Mouse (Mus musculus) hindbrain, embryonic 16.5 days (tissue): Measurements from ENCODE around the gene Rapgef2. TPM values are rescaled to one million over a fixed set of nuclear protein-coding genes. Genes with fewer than 3 reads are reported as not detected.

ENCODE experiments used
- ATAC-seq: fragments of 200-750 bp; cut with Nextera tagmentation; 2 replicates; pipeline ENCODE4 v1.8.0; 2017; ENCODE audit warnings: moderate TSS enrichment, moderate library complexity
- H3K27ac ChIP-seq: fragments of 300-500 bp; sonication (generic); 2 replicates; pipeline ENCODE4 v1.5.1; 2014; ENCODE audit warnings: low read depth, mild to moderate bottlenecking, control low read depth, low read length, moderate library complexity
- H3K27me3 ChIP-seq: fragments of 300-500 bp; sonication (generic); replicated peaks from 2 replicates; pipeline ENCODE4 v1.6.1; 2014; ENCODE audit warnings: low read length; ENCODE audit not compliant: control insufficient read depth, insufficient read depth
- H3K36me3 ChIP-seq: fragments of 300-500 bp; sonication (generic); 2 replicates; pipeline ENCODE4 v1.6.1; 2014; ENCODE audit warnings: mild to moderate bottlenecking, low read length, moderate library complexity, mixed read lengths; ENCODE audit not compliant: control insufficient read depth, insufficient read depth
- H3K4me1 ChIP-seq: fragments of 300-500 bp; sonication (generic); 2 replicates; pipeline ENCODE4 v1.6.1; 2014; ENCODE audit warnings: low read depth, low read length; ENCODE audit not compliant: control insufficient read depth, insufficient read depth
- H3K4me2 ChIP-seq: fragments of 300-500 bp; sonication (generic); 2 replicates; pipeline ENCODE4 v1.6.1; 2014; ENCODE audit warnings: mild to moderate bottlenecking, low read length, control low read depth, moderate library complexity
- H3K4me3 ChIP-seq: fragments of 300-500 bp; sonication (generic); 2 replicates; pipeline ENCODE4 v1.5.1; 2014; ENCODE audit warnings: mild to moderate bottlenecking, low read length, control low read depth, moderate library complexity
- H3K9ac ChIP-seq: fragments of 300-500 bp; sonication (generic); 2 replicates; pipeline ENCODE4 v1.6.1; 2014; ENCODE audit warnings: low read depth, mild to moderate bottlenecking, control low read depth, low read length, moderate library complexity
- H3K9me3 ChIP-seq: fragments of 300-500 bp; sonication (generic); 2 replicates; pipeline ENCODE4 v1.6.1; 2014; ENCODE audit warnings: mild to moderate bottlenecking, low read length, moderate library complexity; ENCODE audit not compliant: control insufficient read depth
- WGBS: fragments of 180-500 bp; shearing (Covaris S2); extraction: QIAGEN DNeasy Blood & Tissue Kit; methylation state at CpG from one replicate; pipeline ENCODE4 v1.1.7; 2014; 5-methylcytosine and 5-hydroxymethylcytosine counted together
- polyA plus RNA-seq: library from polyadenylated mRNA; unstranded; fragments of >200 nt; fragmentation: Nextera tagmentation; extraction: Ambion mirVana; gene quantifications from 2 replicates; pipeline ENCODE4 v1.2.1, GENCODE M21; 2015

Rapgef2 gene
- polyA plus RNA-seq, 1 experiment from 2014 or later: 11.0 TPM

GRCm38 (mm10) chr3:79030855-79031254 lies 255.5 kb downstream of the Rapgef2 start:
- no peaks in the 10 kb centered on the region for H3K36me3 ChIP-seq
- no peak overlapping the region for H3K9ac ChIP-seq
- no peaks in the 10 kb centered on the region for H3K9me3 ChIP-seq
- H3K27ac ChIP-seq: no peak overlapping the region
- 90% methylated on average over 4 of the region's 4 CpGs for WGBS
- H3K4me3 ChIP-seq: no peak overlapping the region
- no peak overlapping the region for H3K4me2 ChIP-seq
- no peak for ATAC-seq
- no peaks in the 10 kb centered on the region for H3K27me3 ChIP-seq
- H3K4me1 ChIP-seq: no peaks in the 10 kb centered on the region

GRCm38 (mm10) chr3:79028153-79028878 lies 258.0 kb downstream of the Rapgef2 start:
- no peak overlapping the region for H3K9ac ChIP-seq
- no peak for ATAC-seq
- H3K36me3 ChIP-seq: no peaks in the 10 kb centered on the region
- H3K27ac ChIP-seq: no peak overlapping the region
- no peak overlapping the region for H3K4me3 ChIP-seq
- WGBS: 85% methylated on average over 14 of the region's 14 CpGs
- H3K27me3 ChIP-seq: no peaks in the 10 kb centered on the region
- no peak overlapping the region for H3K4me2 ChIP-seq
- H3K9me3 ChIP-seq: no peaks in the 10 kb centered on the region
- H3K4me1 ChIP-seq: peaks cover 3% of the 10 kb centered on the region; the same call in 1 of the 2 replicates

- no peaks in the 10 kb centered on the region for H3K36me3 ChIP-seq
- H3K4me3 ChIP-seq: no peak overlapping the region
- no peak overlapping the region for H3K27ac ChIP-seq
- H3K27me3 ChIP-seq: no peaks in the 10 kb centered on the region
- peaks cover 3% of the 10 kb centered on the region; the same call in 1 of the 2 replicates for H3K4me1 ChIP-seq
- no peak overlapping the region for H3K4me2 ChIP-seq
- H3K9ac ChIP-seq: no peak overlapping the region
- 87% methylated on average over 3 of the region's 3 CpGs for WGBS
- H3K9me3 ChIP-seq: no peaks in the 10 kb centered on the region
- no peak for ATAC-seq
Measured at GRCm38 (mm10) chr3:79025983-79026382, 260.3 kb downstream of the Rapgef2 start.

- 0 out of 2 replicates have a peak overlapping the region, but pooled peaks have one; percentile 31 for H3K27ac ChIP-seq
- 67% methylated on average over 6 of the region's 6 CpGs for WGBS
- peak; percentile 60 for ATAC-seq
Measured at GRCm38 (mm10) chr3:79023735-79024328, 262.5 kb downstream of the Rapgef2 start.

GRCm38 (mm10) chr3:79022690-79023089 lies 263.6 kb downstream of the Rapgef2 start:
- Histone ChIP-seq H3K36me3 (no peaks in the 10 kb centered on the region), H3K27ac (no peak overlapping the region), H3K4me3 (no peak overlapping the region), H3K27me3 (no peaks in the 10 kb centered on the region), H3K9ac (no peak overlapping the region), H3K4me2 (no peak overlapping the region), H3K4me1 (peaks cover 3% of the 10 kb centered on the region; the same call in 1 of the 2 replicates), H3K9me3 (no peaks in the 10 kb centered on the region)
- WGBS: 86% methylated on average over 4 of the region's 4 CpGs
- ATAC-seq: no peak

More at GRCm38 (mm10) chr3:79023735-79024328, 262.5 kb downstream of the Rapgef2 start:
- H3K27me3 ChIP-seq: no peaks in the 10 kb centered on the region
- H3K9me3 ChIP-seq: no peaks in the 10 kb centered on the region
- no peaks in the 10 kb centered on the region for H3K36me3 ChIP-seq
- H3K9ac ChIP-seq: no peak overlapping the region
- H3K4me1 ChIP-seq: peaks cover 3% of the 10 kb centered on the region; the same call in 1 of the 2 replicates
- no peak overlapping the region for H3K4me2 ChIP-seq
- no peak overlapping the region for H3K4me3 ChIP-seq

- no peak for ATAC-seq
- Histone ChIP-seq H3K9me3 (no peaks in the 10 kb centered on the region), H3K27me3 (no peaks in the 10 kb centered on the region), H3K4me1 (no peaks in the 10 kb centered on the region), H3K27ac (no peak overlapping the region), H3K4me3 (no peak overlapping the region), H3K4me2 (no peak overlapping the region), H3K9ac (no peak overlapping the region), H3K36me3 (no peaks in the 10 kb centered on the region)
- 82% methylated on average over 4 of the region's 4 CpGs for WGBS
Measured at GRCm38 (mm10) chr3:79017440-79017839, 268.9 kb downstream of the Rapgef2 start.

- 85% methylated on average over 9 of the region's 9 CpGs for WGBS
- H3K36me3 ChIP-seq: no peaks in the 10 kb centered on the region
- no peak for ATAC-seq
- no peak overlapping the region for H3K4me2 ChIP-seq
- H3K27me3 ChIP-seq: no peaks in the 10 kb centered on the region
- no peaks in the 10 kb centered on the region for H3K9me3 ChIP-seq
- no peak overlapping the region for H3K9ac ChIP-seq
- no peak overlapping the region for H3K4me3 ChIP-seq
- no peak overlapping the region for H3K27ac ChIP-seq
- no peaks in the 10 kb centered on the region for H3K4me1 ChIP-seq
Measured at GRCm38 (mm10) chr3:79016830-79017229, 269.5 kb downstream of the Rapgef2 start.

- H3K27me3 ChIP-seq: no peaks in the 10 kb centered on the region
- no peak overlapping the region for H3K4me2 ChIP-seq
- ATAC-seq: no peak
- no peaks in the 10 kb centered on the region for H3K4me1 ChIP-seq
- H3K36me3 ChIP-seq: no peaks in the 10 kb centered on the region
- no peak overlapping the region for H3K27ac ChIP-seq
- H3K4me3 ChIP-seq: no peak overlapping the region
- H3K9ac ChIP-seq: no peak overlapping the region
- WGBS: 87% methylated on average over 9 of the region's 9 CpGs
- no peaks in the 10 kb centered on the region for H3K9me3 ChIP-seq
Measured at GRCm38 (mm10) chr3:79015621-79016474, 270.5 kb downstream of the Rapgef2 start.
